Mouse (Mus musculus) lung, embryonic 15.5 days (tissue): ENCODE data around the gene Lrrc47. TPM values are rescaled to one million over a fixed set of nuclear protein-coding genes. Genes with fewer than 3 reads are reported as not detected.

Source experiments
- ATAC-seq: fragments of 200-750 bp; cut with Nextera tagmentation; 2 replicates; pipeline ENCODE4 v1.8.0; 2017; ENCODE audit warnings: moderate number of reproducible peaks, borderline replicate concordance; ENCODE audit not compliant: low FRiP score, low TSS enrichment; ENCODE audit errors: extremely low read depth
- H3K27ac ChIP-seq: fragments of 300-500 bp; sonication (generic); 2 replicates; pipeline ENCODE4 v1.5.1; 2015; ENCODE audit warnings: moderate library complexity, mild to moderate bottlenecking, inconsistent platforms
- H3K27me3 ChIP-seq: fragments of 300-500 bp; sonication (generic); 2 replicates; pipeline ENCODE4 v1.6.1; 2015; ENCODE audit warnings: inconsistent platforms
- H3K36me3 ChIP-seq: fragments of 300-500 bp; sonication (generic); 2 replicates; pipeline ENCODE4 v1.6.1; 2015; ENCODE audit warnings: inconsistent platforms
- H3K4me1 ChIP-seq: fragments of 300-500 bp; sonication (generic); 2 replicates; pipeline ENCODE4 v1.6.1; 2015; ENCODE audit warnings: inconsistent platforms
- H3K4me2 ChIP-seq: fragments of 300-500 bp; sonication (generic); 2 replicates; pipeline ENCODE4 v1.6.1; 2015; ENCODE audit warnings: inconsistent platforms, mild to moderate bottlenecking, moderate library complexity
- H3K4me3 ChIP-seq: fragments of 300-500 bp; sonication (generic); 2 replicates; pipeline ENCODE4 v1.5.1; 2015; ENCODE audit warnings: mild to moderate bottlenecking, inconsistent platforms
- H3K9ac ChIP-seq: fragments of 300-500 bp; sonication (generic); 2 replicates; pipeline ENCODE4 v1.6.1; 2015; ENCODE audit warnings: inconsistent platforms
- H3K9me3 ChIP-seq: fragments of 300-500 bp; sonication (generic); 2 replicates; pipeline ENCODE4 v1.6.1; 2016; ENCODE audit warnings: inconsistent platforms
- WGBS: fragments of 180-500 bp; shearing (Covaris S2); methylation state at CpG from one replicate; pipeline ENCODE4 v1.1.7; 2015; 5-methylcytosine and 5-hydroxymethylcytosine counted together
- polyA plus RNA-seq: library from polyadenylated mRNA; unstranded; fragments of >200 nt; fragmentation: Nextera tagmentation; extraction: Ambion mirVana; gene quantifications from 2 replicates; pipeline ENCODE4 v1.2.1, GENCODE M21; 2015

The Lrrc47 gene
- polyA plus RNA-seq, 1 experiment from 2014 or later = 18.0 TPM

GRCm38 (mm10) chr4:154005488-154005887, 6.0 kb upstream of the Lrrc47 start:
- Histone ChIP-seq H3K36me3 (peaks cover 31% of the 10 kb centered on the region), H3K9ac (no peak overlapping the region), H3K4me2 (no peak overlapping the region), H3K27ac (no peak overlapping the region), H3K27me3 (no peaks in the 10 kb centered on the region), H3K4me1 (no peaks in the 10 kb centered on the region), H3K9me3 (no peaks in the 10 kb centered on the region), H3K4me3 (no peak overlapping the region)
- ATAC-seq = no peak
- 90% methylated on average over 5 of the region's 5 CpGs for WGBS

GRCm38 (mm10) chr4:154006264-154006663, 5.3 kb upstream of the Lrrc47 start:
- no peak overlapping the region for H3K4me2 ChIP-seq
- 85% methylated on average over 6 of the region's 6 CpGs for WGBS
- ATAC-seq = no peak
- H3K27me3 ChIP-seq = no peaks in the 10 kb centered on the region
- H3K27ac ChIP-seq = no peak overlapping the region
- no peak overlapping the region for H3K9ac ChIP-seq
- no peaks in the 10 kb centered on the region for H3K9me3 ChIP-seq
- no peak overlapping the region for H3K4me3 ChIP-seq
- H3K36me3 ChIP-seq = peaks cover 31% of the 10 kb centered on the region
- H3K4me1 ChIP-seq = peaks cover 4% of the 10 kb centered on the region; the same call in 1 of the 2 replicates

GRCm38 (mm10) chr4:154007759-154008158, 3.8 kb upstream of the Lrrc47 start:
- Histone ChIP-seq H3K27ac (no peak overlapping the region), H3K4me3 (no peak overlapping the region), H3K9ac (no peak overlapping the region), H3K36me3 (peaks cover 28% of the 10 kb centered on the region), H3K4me2 (no peak overlapping the region), H3K27me3 (no peaks in the 10 kb centered on the region), H3K9me3 (no peaks in the 10 kb centered on the region), H3K4me1 (peaks cover 8% of the 10 kb centered on the region)
- WGBS = 55% methylated on average over 4 of the region's 4 CpGs
- no peak for ATAC-seq

DNA sequence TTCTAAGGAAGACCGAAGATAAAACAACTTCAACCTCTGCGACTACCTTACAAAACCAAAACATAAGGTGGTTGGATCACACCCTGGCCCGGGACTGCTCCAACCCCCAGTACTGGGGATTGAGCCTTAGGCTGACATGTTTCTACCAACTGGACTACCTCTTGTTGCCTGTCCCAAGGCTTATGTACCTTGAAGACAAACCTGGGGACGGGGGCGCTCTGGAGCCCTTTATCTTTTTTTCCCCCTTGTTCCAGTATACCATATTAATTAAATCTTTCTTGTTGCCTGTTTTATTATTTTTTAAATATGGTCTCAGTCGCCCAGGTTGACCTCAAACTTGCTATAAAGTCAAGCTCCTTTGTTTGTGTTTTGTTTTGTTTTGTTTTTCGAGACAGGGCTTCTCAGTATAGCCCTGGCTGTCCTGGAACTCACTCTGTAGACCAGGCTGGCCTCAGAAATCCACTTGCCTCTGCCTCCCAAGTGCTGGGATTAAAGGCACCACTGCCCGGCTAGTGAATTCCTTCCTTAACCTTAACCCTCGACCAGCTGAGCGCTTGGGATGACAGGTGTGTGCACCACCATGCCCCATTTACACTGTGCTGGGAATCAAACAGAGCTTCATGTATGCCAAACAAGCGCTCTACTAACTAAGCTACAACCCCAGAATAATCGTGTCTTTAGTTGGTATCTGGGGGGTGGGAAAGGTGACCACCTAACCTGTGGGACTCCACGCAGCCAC, 455 bp upstream of the Lrrc47 start:
- Histone ChIP-seq H3K9ac (peak overlapping the region; percentile 84), H3K9me3 (no peaks in the 10 kb centered on the region), H3K4me1 (peaks cover 20% of the 10 kb centered on the region), H3K4me2 (peak overlapping the region; percentile 79), H3K36me3 (peaks cover 29% of the 10 kb centered on the region), H3K27me3 (no peaks in the 10 kb centered on the region), H3K4me3 (peak overlapping the region; percentile 81), H3K27ac (0 out of 2 replicates have a peak overlapping the region, but pooled peaks have one; percentile 7)
- peak; percentile 23; the same call in 1 of the 2 replicates for ATAC-seq
- 26% methylated on average over 13 of the region's 13 CpGs for WGBS

- Histone ChIP-seq H3K9ac (peak overlapping the region; percentile 84), H3K4me3 (peak overlapping the region; percentile 81), H3K4me1 (peaks cover 20% of the 10 kb centered on the region), H3K27me3 (no peaks in the 10 kb centered on the region), H3K36me3 (peaks cover 30% of the 10 kb centered on the region), H3K27ac (peak overlapping the region; percentile 41; the same call in 1 of the 2 replicates), H3K4me2 (peak overlapping the region; percentile 79), H3K9me3 (no peaks in the 10 kb centered on the region)
- ATAC-seq = peak; percentile 14; the same call in 1 of the 2 replicates
- under 1% methylated on average over 55 of the region's 55 CpGs for WGBS
Observed at GRCm38 (mm10) chr4:154012132-154012882, 776 bp downstream of the Lrrc47 start.

DNA sequence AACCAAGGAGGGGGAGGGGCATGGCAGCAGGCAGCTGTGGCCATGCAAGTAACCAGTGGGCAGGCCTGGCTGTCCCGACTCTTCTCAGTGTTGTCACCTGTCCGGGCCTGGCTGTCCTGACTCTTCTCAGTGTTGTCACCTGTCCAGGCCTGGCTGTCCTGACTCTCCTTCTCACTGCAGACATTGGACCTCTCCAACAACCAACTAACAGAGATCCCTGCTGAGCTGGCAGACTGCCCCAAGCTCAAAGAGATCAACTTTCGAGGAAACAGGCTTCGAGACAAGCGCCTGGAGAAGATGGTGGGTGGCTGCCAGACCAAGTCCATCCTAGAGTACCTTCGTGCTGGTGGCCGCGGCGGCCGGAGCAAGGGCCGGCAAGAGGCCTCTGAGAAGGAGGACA, 3.9 kb downstream of the Lrrc47 start:
- Histone ChIP-seq H3K4me2 (no peak overlapping the region), H3K36me3 (peaks cover 58% of the 10 kb centered on the region)
- WGBS = 89% methylated on average over 11 of the region's 11 CpGs

DNA sequence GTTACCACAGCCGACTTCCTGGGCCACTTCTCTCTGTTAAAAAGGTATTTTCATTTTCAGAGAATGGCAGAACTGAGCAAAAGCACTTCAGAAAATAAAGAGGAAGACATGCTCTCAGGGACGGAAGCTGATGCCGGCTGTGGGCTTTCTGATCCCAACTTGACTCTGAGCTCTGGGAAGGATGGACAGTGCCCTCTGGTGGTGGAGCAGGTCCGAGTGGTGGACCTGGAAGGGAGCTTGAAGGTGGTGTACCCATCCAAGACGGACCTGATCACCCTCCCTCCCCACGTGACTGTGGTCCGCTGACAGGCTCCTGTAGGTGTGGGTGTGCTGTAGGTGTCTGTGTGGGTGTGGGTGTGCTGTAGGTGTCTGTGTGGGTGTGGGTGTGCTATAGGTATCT, 8.0 kb downstream of the Lrrc47 start:
- H3K4me3 ChIP-seq = no peak overlapping the region

More for the DNA sequence above, 3.9 kb downstream of the Lrrc47 start:
- no peak for ATAC-seq
- no peaks in the 10 kb centered on the region for H3K9me3 ChIP-seq
- no peak overlapping the region for H3K9ac ChIP-seq
- H3K4me1 ChIP-seq = peaks cover 20% of the 10 kb centered on the region
- H3K27ac ChIP-seq = no peak overlapping the region
- H3K4me3 ChIP-seq = no peak overlapping the region
- H3K27me3 ChIP-seq = no peaks in the 10 kb centered on the region

GRCm38 (mm10) chr4:154021432-154021831, 9.9 kb downstream of the Lrrc47 start:
- ATAC-seq = no peak
- Histone ChIP-seq H3K4me3 (no peak overlapping the region), H3K9me3 (no peaks in the 10 kb centered on the region), H3K9ac (no peak overlapping the region), H3K27me3 (peaks cover 6% of the 10 kb centered on the region; the same call in 1 of the 2 replicates), H3K4me2 (no peak overlapping the region), H3K27ac (no peak overlapping the region), H3K36me3 (peaks cover 57% of the 10 kb centered on the region), H3K4me1 (peaks cover 19% of the 10 kb centered on the region)
- WGBS = 88% methylated on average over 9 of the region's 9 CpGs

More for the DNA sequence above, 8.0 kb downstream of the Lrrc47 start:
- WGBS = 63% methylated on average over 7 of the region's 7 CpGs
- Histone ChIP-seq H3K36me3 (peaks cover 75% of the 10 kb centered on the region), H3K9me3 (no peaks in the 10 kb centered on the region), H3K4me1 (peaks cover 5% of the 10 kb centered on the region), H3K27ac (no peak overlapping the region), H3K4me2 (no peak overlapping the region), H3K27me3 (no peaks in the 10 kb centered on the region), H3K9ac (no peak overlapping the region)
- ATAC-seq = no peak

- WGBS = 73% methylated on average over 4 of the region's 4 CpGs
- H3K36me3 ChIP-seq = peaks cover 47% of the 10 kb centered on the region
- H3K4me2 ChIP-seq = no peak overlapping the region
- no peak overlapping the region for H3K9ac ChIP-seq
- H3K4me1 ChIP-seq = peaks cover 22% of the 10 kb centered on the region
- no peak for ATAC-seq
- H3K27me3 ChIP-seq = peaks cover 14% of the 10 kb centered on the region
- no peaks in the 10 kb centered on the region for H3K9me3 ChIP-seq
- H3K27ac ChIP-seq = no peak overlapping the region
- H3K4me3 ChIP-seq = no peak overlapping the region
Observed at GRCm38 (mm10) chr4:154022407-154022806, 10.9 kb downstream of the Lrrc47 start.

- H3K9ac ChIP-seq = no peak overlapping the region
- H3K4me2 ChIP-seq = no peak overlapping the region
- 30% methylated on average over 4 of the region's 4 CpGs for WGBS
- no peak overlapping the region for H3K27ac ChIP-seq
- no peaks in the 10 kb centered on the region for H3K9me3 ChIP-seq
- ATAC-seq = no peak
- H3K4me1 ChIP-seq = peaks cover 22% of the 10 kb centered on the region
- peaks cover 18% of the 10 kb centered on the region for H3K27me3 ChIP-seq
- H3K36me3 ChIP-seq = peaks cover 44% of the 10 kb centered on the region
- no peak overlapping the region for H3K4me3 ChIP-seq
Observed at GRCm38 (mm10) chr4:154022844-154023243, 11.3 kb downstream of the Lrrc47 start.

- Histone ChIP-seq H3K4me3 (0 out of 2 replicates have a peak overlapping the region, but pooled peaks have one; percentile 47), H3K9me3 (no peaks in the 10 kb centered on the region), H3K27ac (no peak overlapping the region), H3K27me3 (peaks cover 18% of the 10 kb centered on the region), H3K4me2 (peak overlapping the region; percentile 71), H3K9ac (no peak overlapping the region), H3K4me1 (peaks cover 22% of the 10 kb centered on the region), H3K36me3 (peaks cover 33% of the 10 kb centered on the region)
- peak; percentile 29; the same call in 1 of the 2 replicates for ATAC-seq
- WGBS = 9% methylated on average over 8 of the region's 8 CpGs
Observed at GRCm38 (mm10) chr4:154023754-154024601, 12.4 kb downstream of the Lrrc47 start.
